Mouse (Mus musculus) gastrocnemius, postnatal 14 days (tissue): ENCODE data around the gene Nol4l. TPM values are rescaled to one million over a fixed set of nuclear protein-coding genes. Genes with fewer than 3 reads are reported as not detected.

ENCODE experiments used
- DNase-seq: peaks from one replicate; pipeline ENCODE4 v3.0.0; 2021; ENCODE audit warnings: mixed read lengths
- intact Hi-C: fragments of 180-260 bp; cut with DNase I; formaldehyde crosslinking; loops from one replicate; pipeline ENCODE4 v1.15.1; 2025; ENCODE audit warnings: low total_unique reads
- total RNA-seq, 2 experiments: library from RNA; stranded (reverse); gene quantifications; 2 replicates each; pipeline ENCODE4 v1.2.3; 2021

The Nol4l gene
- total RNA-seq, 2 experiments from 2014 or later, result 3.0 to 3.3 TPM

- intact Hi-C loops, result loop anchor here (10.0 kb wide), 1 partner anchor 272 kb away; no protein-coding TSS in a partner anchor
- DNase-seq, result no peak
Observed at GRCm38 (mm10) chr2:153426931-153427330, 102.8 kb downstream of the Nol4l start.

DNA sequence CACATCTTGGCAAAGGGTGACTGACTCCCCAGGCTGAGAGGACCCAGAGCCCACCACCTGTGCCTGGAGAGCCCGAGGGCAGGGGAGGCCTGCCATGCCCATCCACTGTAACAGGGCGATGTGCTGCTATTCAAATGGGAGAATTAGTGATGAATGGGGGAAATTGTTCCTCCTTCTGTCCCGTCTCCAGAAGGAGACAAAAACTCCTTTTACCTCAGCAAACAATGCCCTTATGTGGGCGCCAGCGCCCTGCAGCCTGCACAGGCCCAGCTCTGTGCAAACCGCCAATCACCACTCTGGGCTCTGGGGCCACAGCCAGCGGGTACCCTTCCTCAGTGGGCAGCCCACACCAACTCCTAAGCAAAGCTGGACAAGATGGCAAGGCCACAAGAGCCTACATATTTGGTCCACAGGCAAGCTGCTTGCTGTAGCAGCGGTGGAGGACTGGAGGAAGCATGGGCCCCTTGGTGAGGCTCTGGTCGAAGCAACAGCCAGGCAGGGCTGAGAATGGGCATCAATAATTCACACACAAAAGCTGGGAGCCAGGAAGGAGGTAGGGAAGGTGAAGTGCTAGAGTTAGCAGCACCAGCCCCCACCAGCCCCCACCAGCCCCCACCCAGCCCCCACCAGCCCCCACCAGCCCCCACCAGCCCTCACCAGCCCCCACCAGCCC lies 103.6 kb downstream of the Nol4l start:
- no peak for DNase-seq
- intact Hi-C loops, result loop anchor here (10.0 kb wide), 1 partner anchor 271 kb away; no protein-coding TSS in a partner anchor

DNA sequence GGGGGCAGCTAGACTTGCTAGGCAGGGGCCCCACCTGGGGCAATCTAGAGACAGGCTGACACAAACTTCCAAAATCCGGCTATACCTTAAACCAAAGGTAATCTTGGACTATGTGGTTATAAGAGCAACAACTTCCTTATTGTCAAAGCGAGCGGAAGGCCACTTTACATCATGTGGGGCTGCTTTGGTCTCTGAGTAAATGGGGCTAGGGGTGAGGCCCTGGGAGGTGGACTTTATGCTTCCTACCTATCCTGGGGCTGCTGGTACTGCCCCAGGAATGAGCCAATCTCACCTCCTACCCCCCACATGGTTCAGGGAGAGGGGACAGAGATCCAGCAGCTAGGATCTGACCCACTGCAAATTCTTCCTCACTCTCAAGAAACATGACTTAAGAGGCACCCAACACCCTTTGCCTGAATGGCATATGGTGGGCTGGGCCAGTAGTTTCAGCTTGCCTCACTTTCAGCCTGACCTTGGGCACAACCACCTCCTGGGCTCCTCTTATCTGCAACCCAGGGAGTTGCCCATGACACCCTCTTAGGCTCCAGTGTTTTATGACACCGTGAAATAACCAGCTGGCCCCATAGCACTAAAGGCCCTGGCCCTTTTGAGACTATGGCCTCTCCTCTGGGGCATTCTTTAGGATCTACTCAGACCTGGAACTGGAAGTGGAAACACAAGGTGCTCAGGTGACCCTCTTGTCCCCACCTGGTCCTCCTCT lies 104.5 kb downstream of the Nol4l start:
- no peak for DNase-seq
- intact Hi-C loops, result loop anchor here (10.0 kb wide), 1 partner anchor 270 kb away; no protein-coding TSS in a partner anchor

GRCm38 (mm10) chr2:153424557-153424956 lies 105.2 kb downstream of the Nol4l start:
- no peak for DNase-seq
- intact Hi-C loops, result loop anchor here (10.0 kb wide), 1 partner anchor 270 kb away; no protein-coding TSS in a partner anchor

- intact Hi-C loops, result loop anchor here (10.0 kb wide), 1 partner anchor 268 kb away; no protein-coding TSS in a partner anchor
- DNase-seq, result no peak
Observed at GRCm38 (mm10) chr2:153423113-153423512, 106.7 kb downstream of the Nol4l start.

GRCm38 (mm10) chr2:153422051-153422450 lies 107.7 kb downstream of the Nol4l start:
- intact Hi-C loops, result loop anchor here (10.0 kb wide), 1 partner anchor 267 kb away; no protein-coding TSS in a partner anchor
- DNase-seq, result no peak

GRCm38 (mm10) chr2:153421233-153421632 lies 108.5 kb downstream of the Nol4l start:
- DNase-seq, result no peak
- intact Hi-C loops, result loop anchor here (10.0 kb wide), 1 partner anchor 266 kb away; no protein-coding TSS in a partner anchor

DNA sequence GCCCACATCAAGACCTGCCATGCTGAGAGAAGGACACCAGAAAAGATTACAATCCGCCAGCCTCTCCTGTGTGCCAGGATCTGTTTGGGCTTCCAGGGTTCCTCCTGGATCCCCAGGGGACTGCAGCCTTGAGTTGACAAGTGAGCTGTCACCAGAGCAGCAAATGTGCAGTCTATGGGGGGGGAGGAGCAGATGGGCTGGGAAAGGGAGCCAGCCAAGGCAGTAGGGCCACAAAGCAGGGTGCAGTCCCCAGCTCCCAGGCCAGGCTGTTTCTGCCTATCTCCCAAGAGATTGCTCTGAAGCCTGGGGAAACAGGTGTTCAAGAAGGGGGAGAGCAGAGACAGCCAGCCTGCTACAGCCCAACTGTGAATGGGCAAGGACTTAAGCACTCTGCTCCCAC lies 111.4 kb downstream of the Nol4l start:
- DNase-seq, result no peak
- intact Hi-C loops, result no loop called here

GRCm38 (mm10) chr2:153417841-153418240 lies 111.9 kb downstream of the Nol4l start:
- intact Hi-C loops, result no loop called here
- no peak for DNase-seq

DNA sequence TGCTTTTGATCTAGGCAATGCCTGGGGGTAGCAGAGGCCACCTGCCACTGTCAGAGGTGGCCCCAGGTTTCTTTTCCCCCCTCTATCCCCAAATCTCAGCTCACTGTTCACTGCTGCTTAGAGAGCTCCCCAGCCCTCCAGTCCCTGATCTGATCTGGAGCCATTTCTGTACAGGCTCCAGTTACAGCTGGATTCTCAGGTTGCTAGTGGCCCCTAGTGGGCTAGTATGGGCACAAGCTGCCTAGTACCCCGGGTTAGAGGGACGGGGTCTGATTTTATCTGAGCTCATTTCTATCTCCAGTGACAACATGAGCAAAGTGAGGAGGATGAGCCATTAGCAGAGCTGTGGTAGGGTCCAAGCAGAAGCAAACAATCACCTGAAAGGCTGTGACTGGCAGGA lies 115.2 kb downstream of the Nol4l start:
- intact Hi-C loops, result no loop called here
- DNase-seq, result peak; percentile 28

- intact Hi-C loops, result no loop called here
- no peak for DNase-seq
Observed at GRCm38 (mm10) chr2:153412563-153412962, 117.2 kb downstream of the Nol4l start.

GRCm38 (mm10) chr2:153411557-153411956 lies 118.2 kb downstream of the Nol4l start:
- intact Hi-C loops, result no loop called here
- DNase-seq, result no peak

DNA sequence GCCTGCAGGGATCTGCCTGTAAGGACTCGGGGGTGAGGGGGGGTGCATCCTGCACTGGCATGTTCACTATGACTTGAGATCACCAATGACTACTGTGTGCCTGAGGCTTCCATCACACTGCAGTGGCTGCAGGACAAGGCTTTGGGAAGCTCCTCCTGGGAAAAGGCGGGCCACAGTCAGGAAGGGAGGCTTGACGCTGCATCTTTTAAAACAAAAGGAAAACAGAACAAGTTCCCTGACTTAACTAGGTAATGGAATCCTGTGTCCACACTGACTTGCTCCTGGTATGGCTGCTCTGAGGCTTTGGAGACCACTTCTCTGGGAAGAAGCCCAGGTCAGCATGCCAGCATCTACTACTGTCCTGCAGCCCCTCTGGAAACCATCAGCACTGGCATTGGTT lies 120.8 kb downstream of the Nol4l start:
- DNase-seq, result no peak

DNA sequence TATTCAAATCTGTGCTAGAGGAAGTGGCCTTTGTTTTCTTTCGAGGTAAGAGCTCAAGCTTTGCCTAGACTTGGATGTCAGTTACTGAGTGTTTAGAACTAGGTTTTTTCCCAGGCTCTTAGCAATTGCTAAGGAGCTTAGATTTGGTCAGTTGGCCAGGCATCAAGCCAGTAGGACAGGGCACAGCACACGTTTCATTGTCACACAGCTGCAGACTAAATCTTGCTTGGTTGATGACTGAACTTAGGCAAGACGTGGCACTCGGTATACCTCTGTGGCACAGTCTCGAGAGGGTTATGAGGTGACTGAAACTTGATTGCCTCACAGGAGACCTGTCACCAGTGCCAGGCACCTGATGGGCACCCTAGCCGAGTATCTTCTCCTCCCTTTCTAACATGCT lies 122.9 kb downstream of the Nol4l start:
- intact Hi-C loops, result no loop called here
- no peak for DNase-seq

More for the DNA sequence above, 120.8 kb downstream of the Nol4l start:
- intact Hi-C loops, result no loop called here

DNA sequence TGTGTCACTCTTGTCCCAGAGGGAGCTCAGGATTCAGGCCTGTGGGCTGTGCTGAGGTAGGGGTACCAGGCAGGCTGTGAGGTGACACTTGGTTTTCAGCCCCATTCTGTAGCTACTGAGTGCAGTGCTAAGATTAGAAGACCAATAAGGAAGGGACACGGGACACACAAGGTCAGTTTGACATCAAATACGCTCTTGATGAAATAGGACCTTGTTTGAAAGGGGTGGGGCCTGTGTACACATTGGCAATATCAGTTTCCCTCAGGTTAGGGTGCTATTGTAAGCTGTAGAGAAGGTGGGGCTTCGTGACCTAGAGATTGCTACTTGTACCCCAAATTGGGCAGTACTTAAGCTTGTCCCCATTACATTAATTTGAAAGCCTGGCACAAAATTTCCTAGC lies 124.9 kb downstream of the Nol4l start:
- intact Hi-C loops, result no loop called here
- DNase-seq, result no peak

DNA sequence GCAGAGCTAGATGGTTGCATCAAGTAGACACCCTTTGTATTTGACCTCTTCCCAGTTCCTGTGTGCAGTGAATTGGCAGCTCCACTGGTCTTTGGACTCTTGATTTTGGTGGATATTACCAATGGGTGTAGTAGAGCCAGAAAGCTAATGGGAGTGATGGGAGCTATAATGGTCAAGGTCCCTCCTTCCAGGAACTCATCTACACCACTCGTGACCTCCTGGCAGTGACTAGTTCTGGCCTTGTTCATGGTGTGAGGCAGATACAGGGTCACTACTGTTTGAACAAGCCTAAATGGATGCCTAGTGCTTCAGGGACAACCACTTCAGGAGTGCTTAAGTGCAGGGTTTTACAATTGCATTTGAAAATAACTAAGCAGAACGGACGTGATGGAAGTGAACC lies 125.7 kb downstream of the Nol4l start:
- DNase-seq, result no peak
- intact Hi-C loops, result no loop called here

GRCm38 (mm10) chr2:153399166-153399565 lies 130.6 kb downstream of the Nol4l start:
- DNase-seq, result no peak
- intact Hi-C loops, result no loop called here

DNA sequence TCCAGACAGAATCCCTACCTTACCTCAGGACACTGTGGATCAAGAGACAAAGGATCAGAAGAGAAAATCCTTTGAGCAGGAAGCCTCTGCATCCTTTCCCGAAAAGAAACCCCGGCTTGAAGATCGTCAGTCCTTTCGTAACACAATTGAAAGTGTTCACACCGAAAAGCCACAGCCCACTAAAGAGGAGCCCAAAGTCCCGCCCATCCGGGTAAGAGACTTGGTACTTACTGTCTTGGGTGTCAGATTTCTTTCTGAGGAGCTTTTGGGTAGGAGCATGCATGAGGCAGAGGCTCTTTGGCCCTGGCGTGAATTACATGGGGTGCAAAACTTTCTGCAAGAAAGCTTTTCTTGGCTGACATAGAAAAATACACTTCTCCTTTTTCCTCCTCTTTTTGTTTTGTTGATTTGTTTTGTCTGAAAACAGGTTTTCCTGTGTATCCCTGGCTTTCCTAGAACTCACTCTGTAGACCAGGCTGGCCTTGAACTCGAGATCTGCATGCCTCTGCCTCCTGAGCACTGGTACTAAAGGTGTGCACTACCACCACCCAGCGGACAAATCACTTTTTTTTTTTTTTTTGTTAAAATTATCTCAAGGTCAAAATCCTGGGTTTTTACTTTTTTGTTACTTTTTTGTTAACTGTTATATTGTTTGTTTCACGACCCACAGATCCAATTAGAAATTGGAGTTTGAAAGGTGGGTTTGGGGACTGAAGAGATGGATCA lies 131.8 kb downstream of the Nol4l start:
- no peak for DNase-seq
- intact Hi-C loops, result no loop called here

GRCm38 (mm10) chr2:153393045-153393444 lies 136.7 kb downstream of the Nol4l start:
- DNase-seq, result no peak
- intact Hi-C loops, result no loop called here

GRCm38 (mm10) chr2:153389831-153390230 lies 139.9 kb downstream of the Nol4l start:
- no peak for DNase-seq
- intact Hi-C loops, result no loop called here
